ENCODE assay signal across 13 mouse cellular contexts in the genomic region with DNA sequence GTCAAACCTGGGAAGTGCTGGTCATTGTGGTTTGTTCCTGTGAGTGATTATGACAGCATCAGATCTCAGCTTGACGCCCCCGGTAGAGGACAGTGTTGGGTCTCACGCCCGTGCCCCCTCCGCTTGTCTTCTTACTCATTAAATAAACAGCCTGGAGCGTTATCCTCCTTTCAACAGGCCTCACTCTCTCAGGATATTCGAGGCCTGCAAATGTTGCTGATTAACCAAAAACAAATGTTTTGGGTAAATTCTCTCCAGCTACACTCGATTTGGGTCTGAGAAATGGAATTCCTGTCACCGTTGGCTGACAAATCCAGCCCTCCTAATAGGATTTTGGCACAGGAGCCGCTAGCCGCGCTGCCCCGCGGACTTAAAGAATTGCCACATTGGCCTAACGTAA.
DNase-seq lines count a peak whose midpoint lies in the region; ATAC-seq lines count a peak whose summit lies in the region.
"Had no signal": no experiment of that assay in that cellular context is flagged by ENCODE, and none has a peak within 500 bp of the region (broad histone marks: within the 10 kb centered on the region; RNA-seq: fewer than 3 reads in every experiment).

No protein-coding gene starts in this region.

- no peak overlapping the region for H3K9ac ChIP-seq in kidney, embryonic 15.5 days
- H3K9ac ChIP-seq in liver, embryonic 12.5 days = no peak overlapping the region
- H3K9ac ChIP-seq: hindbrain, embryonic 12.5 days; neural tube, embryonic 15.5 days had no signal

- H3K27ac ChIP-seq in kidney, embryonic 15.5 days = 0 out of 2 replicates have a peak overlapping the region, but pooled peaks have one; percentile 28
- no peak overlapping the region for H3K27ac ChIP-seq in embryonic facial prominence, embryonic 10.5 days (replicated peaks)
- peak overlapping the region; percentile 62 for H3K27ac ChIP-seq in liver, embryonic 12.5 days
- H3K27ac ChIP-seq: hindbrain, embryonic 12.5 days; neural tube, embryonic 15.5 days had no signal

- no peak for DNase-seq in kidney, adult 9 months
- peak; percentile 8 for DNase-seq in 416B (ENCODE audit: low read depth)
- DNase-seq in embryonic facial prominence, embryonic 10.5 days (ENCODE audit: low spot score) = peak; percentile 32
- DNase-seq in cerebellum, postnatal 10 days = no peak
- DNase-seq in adrenal gland, postnatal 4 days (ENCODE audit: low spot score in 2 of 2) = no peak
- DNase-seq in cerebellum, postnatal 25 days = no peak
- DNase-seq: cerebellum, adult 2 months; kidney, postnatal 36 days had no signal

- peaks cover 16% of the 10 kb centered on the region for H3K4me1 ChIP-seq in kidney, embryonic 15.5 days
- peaks cover 20% of the 10 kb centered on the region for H3K4me1 ChIP-seq in embryonic facial prominence, embryonic 10.5 days
- H3K4me1 ChIP-seq in liver, embryonic 12.5 days = no peaks in the 10 kb centered on the region

- no peak overlapping the region for H3K4me2 ChIP-seq in kidney, embryonic 15.5 days
- H3K4me2 ChIP-seq in liver, embryonic 12.5 days = no peak overlapping the region
- H3K4me2 ChIP-seq: hindbrain, embryonic 12.5 days; neural tube, embryonic 15.5 days had no signal

- H3K36me3 ChIP-seq in kidney, embryonic 15.5 days = no peaks in the 10 kb centered on the region
- no peaks in the 10 kb centered on the region for H3K36me3 ChIP-seq in embryonic facial prominence, embryonic 10.5 days (replicated peaks)
- no peaks in the 10 kb centered on the region for H3K36me3 ChIP-seq in liver, embryonic 12.5 days
- H3K36me3 ChIP-seq: hindbrain, embryonic 12.5 days; neural tube, embryonic 15.5 days had no signal

- ATAC-seq in kidney, embryonic 15.5 days (replicated peaks; ENCODE audit: low FRiP score) = 0 out of 2 replicates have a peak, but pooled peaks have one; percentile 22
- ATAC-seq in liver, embryonic 12.5 days = no peak
- ATAC-seq: intestine, embryonic 16.5 days had no signal

- 68% methylated on average over 15 of the region's 15 CpGs for WGBS in kidney, embryonic 15.5 days
- 58% methylated on average over 15 of the region's 15 CpGs for WGBS in embryonic facial prominence, embryonic 10.5 days
- 58% methylated on average over 15 of the region's 15 CpGs for WGBS in liver, embryonic 12.5 days (ENCODE audit: insufficient replicate concordance)

- H3K27me3 ChIP-seq in kidney, embryonic 15.5 days = no peaks in the 10 kb centered on the region
- no peaks in the 10 kb centered on the region for H3K27me3 ChIP-seq in embryonic facial prominence, embryonic 10.5 days (replicated peaks; ENCODE audit: low read depth, poor library complexity, severe bottlenecking)
- H3K27me3 ChIP-seq in liver, embryonic 12.5 days (replicated peaks) = no peaks in the 10 kb centered on the region
- H3K27me3 ChIP-seq: hindbrain, embryonic 12.5 days; neural tube, embryonic 15.5 days had no signal

- no peaks in the 10 kb centered on the region for H3K9me3 ChIP-seq in kidney, embryonic 15.5 days (replicated peaks)
- no peaks in the 10 kb centered on the region for H3K9me3 ChIP-seq in embryonic facial prominence, embryonic 10.5 days
- no peaks in the 10 kb centered on the region for H3K9me3 ChIP-seq in liver, embryonic 12.5 days (replicated peaks)
- H3K9me3 ChIP-seq: hindbrain, embryonic 12.5 days; neural tube, embryonic 15.5 days had no signal

- H3K4me3 ChIP-seq in kidney, embryonic 15.5 days (replicated peaks) = no peak overlapping the region
- H3K4me3 ChIP-seq in embryonic facial prominence, embryonic 10.5 days = no peak overlapping the region
- no peak overlapping the region for H3K4me3 ChIP-seq in liver, embryonic 12.5 days
- H3K4me3 ChIP-seq: hindbrain, embryonic 12.5 days; neural tube, embryonic 15.5 days had no signal

Comparison
In these comparisons a context has a peak if more than half of its experiments do, and no peak if none do; other contexts are left out.
1. DNase-seq: peak in 416B (single experiment) and embryonic facial prominence, embryonic 10.5 days (single experiment); none in kidney, adult 9 months (single experiment), cerebellum, postnatal 10 days (0 of 2), adrenal gland, postnatal 4 days (0 of 2) and cerebellum, postnatal 25 days (0 of 2).